Mouse (Mus musculus) neural tube, embryonic 11.5 days (tissue): ENCODE measurements at regions not wholly inside any gene's neighbourhood (a gene's known extent, or its start where the extent isn't known, plus 50 kb on each side); places are given as distances from the start of the nearest gene placed in this dataset.

ENCODE experiments used
- ATAC-seq: fragments of 200-750 bp; cut with Nextera tagmentation; 2 replicates; pipeline ENCODE4 v1.8.0; 2017; ENCODE audit warnings: moderate number of reproducible peaks, mild to moderate bottlenecking, moderate TSS enrichment, moderate library complexity; ENCODE audit not compliant: insufficient read depth, low FRiP score, low TSS enrichment
- DNase-seq: peaks from one replicate; pipeline ENCODE4 v3.0.0-alpha.2; 2015; ENCODE audit warnings: low spot score
- H3K27ac ChIP-seq: fragments of 300-500 bp; sonication (generic); 2 replicates; pipeline ENCODE4 v1.5.1; 2014; ENCODE audit warnings: low read depth, mild to moderate bottlenecking, low read length
- H3K27me3 ChIP-seq: fragments of 300-500 bp; sonication (generic); 2 replicates; pipeline ENCODE4 v1.6.1; 2014; ENCODE audit warnings: mild to moderate bottlenecking, low read length, mixed read lengths; ENCODE audit not compliant: control insufficient read depth, insufficient read depth
- H3K36me3 ChIP-seq: fragments of 300-500 bp; sonication (generic); 2 replicates; pipeline ENCODE4 v1.6.1; 2014; ENCODE audit warnings: mild to moderate bottlenecking, low read length, moderate library complexity, mixed read lengths; ENCODE audit not compliant: control insufficient read depth, insufficient read depth
- H3K4me1 ChIP-seq: fragments of 300-500 bp; sonication (generic); 2 replicates; pipeline ENCODE4 v1.6.1; 2014; ENCODE audit warnings: low read length, mixed read lengths; ENCODE audit not compliant: control insufficient read depth, insufficient read depth
- H3K4me2 ChIP-seq: fragments of 300-500 bp; sonication (generic); 2 replicates; pipeline ENCODE4 v1.6.1; 2014; ENCODE audit warnings: low read depth, mild to moderate bottlenecking, moderate library complexity
- H3K4me3 ChIP-seq: fragments of 300-500 bp; sonication (generic); 2 replicates; pipeline ENCODE4 v1.5.1; 2014; ENCODE audit warnings: low read depth, low read length
- H3K9ac ChIP-seq: fragments of 300-500 bp; sonication (generic); 2 replicates; pipeline ENCODE4 v1.6.1; 2014; ENCODE audit warnings: mild to moderate bottlenecking, low read length
- H3K9me3 ChIP-seq: fragments of 300-500 bp; sonication (generic); 2 replicates; pipeline ENCODE4 v1.6.1; 2016; ENCODE audit warnings: low read length; ENCODE audit not compliant: control insufficient read depth
- WGBS: fragments of 180-500 bp; shearing (Covaris S2); extraction: QIAGEN DNeasy Blood & Tissue Kit; methylation state at CpG from one replicate; pipeline ENCODE4 v1.1.7; 2014; 5-methylcytosine and 5-hydroxymethylcytosine counted together

- 57% methylated on average over 3 of the region's 3 CpGs for WGBS
- Histone ChIP-seq H3K4me3 (no peak overlapping the region), H3K9me3 (no peaks in the 10 kb centered on the region), H3K4me1 (no peaks in the 10 kb centered on the region), H3K27ac (no peak overlapping the region), H3K36me3 (no peaks in the 10 kb centered on the region), H3K4me2 (no peak overlapping the region), H3K27me3 (no peaks in the 10 kb centered on the region), H3K9ac (no peak overlapping the region)
- no peak for DNase-seq
- ATAC-seq: no peak
Observed at GRCm38 (mm10) chr15:90321774-90322173, 97.7 kb downstream of the Alg10b start.

DNA sequence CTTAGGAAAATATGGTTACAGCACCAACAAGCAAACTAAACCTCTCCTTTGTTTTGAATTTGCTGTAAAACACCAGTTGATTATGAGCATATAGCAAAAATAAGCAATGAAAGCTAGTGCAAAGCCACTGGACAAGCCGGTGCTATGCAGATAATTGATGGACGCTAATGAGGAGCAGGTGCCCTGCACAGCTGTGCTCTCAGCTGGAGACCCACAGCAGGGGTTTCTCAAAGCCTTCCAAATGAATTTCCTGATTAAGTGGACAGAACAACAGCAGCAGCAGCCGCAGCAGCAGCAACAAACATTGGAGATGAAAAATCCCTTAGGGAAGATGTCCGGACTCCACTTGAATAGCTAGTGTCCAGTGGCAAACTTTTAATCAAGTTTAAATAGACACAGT is 109.2 kb downstream of the Alg10b start:
- ATAC-seq (peak; percentile 60; the same call in 1 of the 2 replicates), DNase-seq (peak; percentile 68)
- Histone ChIP-seq H3K9me3 (no peaks in the 10 kb centered on the region), H3K4me1 (0 out of 2 replicates have a peak, but pooled peaks cover 2% of the 10 kb centered on the region), H3K36me3 (no peaks in the 10 kb centered on the region), H3K9ac (no peak overlapping the region), H3K4me3 (no peak overlapping the region), H3K27ac (no peak overlapping the region), H3K4me2 (no peak overlapping the region), H3K27me3 (no peaks in the 10 kb centered on the region)
- WGBS: 6% methylated on average over 4 of the region's 4 CpGs

- DNase-seq (no peak), ATAC-seq (no peak)
- Histone ChIP-seq H3K4me2 (no peak overlapping the region), H3K9ac (no peak overlapping the region), H3K27me3 (no peaks in the 10 kb centered on the region), H3K4me3 (no peak overlapping the region), H3K27ac (no peak overlapping the region), H3K36me3 (no peaks in the 10 kb centered on the region), H3K9me3 (no peaks in the 10 kb centered on the region), H3K4me1 (0 out of 2 replicates have a peak, but pooled peaks cover 2% of the 10 kb centered on the region)
- 40% methylated on average over 1 of the region's 1 CpGs for WGBS
Observed at GRCm38 (mm10) chr15:90333766-90334165, 109.7 kb downstream of the Alg10b start.

- Histone ChIP-seq H3K9ac (no peak overlapping the region), H3K4me3 (no peak overlapping the region), H3K27ac (no peak overlapping the region), H3K4me1 (0 out of 2 replicates have a peak, but pooled peaks cover 2% of the 10 kb centered on the region), H3K36me3 (no peaks in the 10 kb centered on the region), H3K4me2 (no peak overlapping the region), H3K27me3 (no peaks in the 10 kb centered on the region), H3K9me3 (no peaks in the 10 kb centered on the region)
- DNase-seq (no peak), ATAC-seq (no peak)
- WGBS: 75% methylated on average over 4 of the region's 4 CpGs
Observed at GRCm38 (mm10) chr15:90334406-90334805, 110.3 kb downstream of the Alg10b start.

DNA sequence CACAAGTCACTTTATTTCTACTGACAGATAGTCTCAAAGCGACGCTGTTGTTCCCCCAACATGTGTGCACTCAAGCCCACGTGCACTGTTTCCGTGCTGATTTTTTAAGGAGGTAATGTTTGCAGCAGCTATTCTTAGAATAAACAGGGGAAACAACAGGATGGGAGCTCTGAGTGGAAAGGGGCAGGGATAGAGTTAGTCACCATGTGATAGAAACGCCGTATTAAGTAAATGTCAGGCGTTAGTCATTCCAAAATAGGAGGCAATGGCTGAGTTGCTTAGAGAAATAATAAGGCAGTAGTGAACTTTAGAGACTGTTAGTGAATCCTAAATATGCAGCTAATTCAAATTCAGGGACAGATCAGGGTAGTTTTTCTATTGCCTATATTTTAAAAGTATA is 111.4 kb downstream of the Alg10b start:
- no peak overlapping the region for H3K4me3 ChIP-seq
- no peak for ATAC-seq

DNA sequence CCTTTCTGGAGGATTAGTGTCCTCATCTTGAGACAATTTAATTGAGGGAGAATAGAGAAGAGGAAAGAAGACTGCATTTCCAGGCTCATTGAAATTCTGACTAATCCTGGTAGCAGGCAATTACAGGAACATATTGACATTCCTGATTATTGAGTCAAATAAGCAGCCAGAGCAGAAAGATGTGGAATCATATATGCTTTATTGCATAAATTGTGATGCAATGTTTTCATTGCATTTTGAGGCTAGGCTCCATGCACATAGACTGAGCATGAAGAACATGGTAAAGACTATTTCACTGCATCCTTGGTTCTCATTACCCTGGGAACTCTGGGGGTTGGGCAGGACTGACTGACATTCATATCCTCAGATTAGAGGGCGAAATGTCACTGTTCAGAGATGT is 116.0 kb downstream of the Alg10b start:
- no peak overlapping the region for H3K27ac ChIP-seq
- H3K4me2 ChIP-seq: no peak overlapping the region
- DNase-seq (no peak), ATAC-seq (no peak)
- H3K9me3 ChIP-seq: no peaks in the 10 kb centered on the region
- no peaks in the 10 kb centered on the region for H3K4me1 ChIP-seq
- no peaks in the 10 kb centered on the region for H3K36me3 ChIP-seq
- no peak overlapping the region for H3K9ac ChIP-seq
- H3K4me3 ChIP-seq: no peak overlapping the region
- 94% methylated on average over 1 of the region's 1 CpGs for WGBS
- H3K27me3 ChIP-seq: no peaks in the 10 kb centered on the region

More for the DNA sequence above, 111.4 kb downstream of the Alg10b start:
- Histone ChIP-seq H3K4me1 (0 out of 2 replicates have a peak, but pooled peaks cover 2% of the 10 kb centered on the region), H3K36me3 (no peaks in the 10 kb centered on the region), H3K27me3 (no peaks in the 10 kb centered on the region), H3K27ac (no peak overlapping the region), H3K9me3 (no peaks in the 10 kb centered on the region), H3K4me2 (no peak overlapping the region), H3K9ac (no peak overlapping the region)
- DNase-seq: no peak
- WGBS: 80% methylated on average over 7 of the region's 7 CpGs

GRCm38 (mm10) chr15:90341261-90341660 is 117.2 kb downstream of the Alg10b start:
- no peak overlapping the region for H3K27ac ChIP-seq
- no peaks in the 10 kb centered on the region for H3K4me1 ChIP-seq
- no peaks in the 10 kb centered on the region for H3K9me3 ChIP-seq
- ATAC-seq (no peak), DNase-seq (no peak)
- no peak overlapping the region for H3K9ac ChIP-seq
- H3K27me3 ChIP-seq: no peaks in the 10 kb centered on the region
- no peak overlapping the region for H3K4me2 ChIP-seq
- H3K4me3 ChIP-seq: no peak overlapping the region
- 91% methylated on average over 2 of the region's 2 CpGs for WGBS
- H3K36me3 ChIP-seq: no peaks in the 10 kb centered on the region

DNA sequence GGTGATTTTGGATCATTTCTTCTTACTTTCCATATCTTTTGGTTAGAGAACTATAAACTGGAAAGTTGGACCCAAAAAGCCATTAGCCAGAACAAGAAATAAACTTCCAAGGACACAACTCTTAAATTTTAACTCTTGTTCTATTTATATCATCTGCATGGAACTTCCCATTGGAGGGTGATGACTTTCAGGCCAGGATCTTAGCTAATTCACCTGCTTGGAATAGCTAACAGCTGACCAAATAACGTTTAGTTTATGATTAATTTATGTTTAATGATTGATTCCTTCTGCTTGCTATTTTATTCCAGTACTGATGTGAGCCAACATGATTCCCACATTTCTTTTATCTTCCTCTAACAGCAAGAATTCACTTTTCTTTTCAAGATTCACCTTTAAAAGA is 119.7 kb downstream of the Alg10b start:
- Histone ChIP-seq H3K4me1 (no peaks in the 10 kb centered on the region), H3K36me3 (no peaks in the 10 kb centered on the region), H3K27ac (no peak overlapping the region), H3K9me3 (no peaks in the 10 kb centered on the region), H3K4me3 (no peak overlapping the region), H3K4me2 (no peak overlapping the region), H3K27me3 (no peaks in the 10 kb centered on the region), H3K9ac (no peak overlapping the region)
- DNase-seq (no peak), ATAC-seq (no peak)
- WGBS: 61% methylated on average over 1 of the region's 1 CpGs

DNA sequence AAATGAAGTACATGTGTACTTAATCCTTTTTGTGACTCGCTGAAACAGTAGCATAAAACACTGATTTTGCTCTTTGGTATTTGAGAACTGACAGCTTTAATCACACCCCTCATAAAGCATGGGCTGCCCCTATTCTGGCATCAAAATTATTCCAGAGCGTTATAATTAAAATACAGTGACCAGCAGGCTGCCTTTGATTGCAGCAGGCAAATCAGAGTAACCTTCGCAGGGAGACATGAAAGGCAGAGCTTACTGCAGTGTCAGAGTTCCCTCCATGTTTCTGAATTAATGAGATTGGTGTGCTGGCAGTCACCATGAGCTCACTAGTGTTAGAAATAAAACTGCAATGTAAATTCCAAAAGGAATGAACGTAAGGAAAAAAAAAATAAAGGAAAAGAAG is 120.8 kb downstream of the Alg10b start:
- no peak overlapping the region for H3K4me3 ChIP-seq
- no peak for DNase-seq
- H3K27me3 ChIP-seq: no peaks in the 10 kb centered on the region
- ATAC-seq: no peak
- H3K4me2 ChIP-seq: no peak overlapping the region
- 52% methylated on average over 4 of the region's 4 CpGs for WGBS
- no peaks in the 10 kb centered on the region for H3K4me1 ChIP-seq
- no peaks in the 10 kb centered on the region for H3K9me3 ChIP-seq
- H3K9ac ChIP-seq: no peak overlapping the region
- H3K36me3 ChIP-seq: no peaks in the 10 kb centered on the region
- H3K27ac ChIP-seq: no peak overlapping the region
